Mouse (Mus musculus) lung, embryonic 15.5 days (tissue): ENCODE data around the gene Nipa1. TPM values are rescaled to one million over a fixed set of nuclear protein-coding genes. Genes with fewer than 3 reads are reported as not detected.
"Not testable (repeated sequence)": the region's sequence is repeated elsewhere in the genome, so short reads cannot be mapped to it uniquely, and the experiment has no call there.

Experiments
- ATAC-seq: fragments of 200-750 bp; cut with Nextera tagmentation; 2 replicates; pipeline ENCODE4 v1.8.0; 2017; ENCODE audit warnings: moderate number of reproducible peaks, borderline replicate concordance; ENCODE audit not compliant: low FRiP score, low TSS enrichment; ENCODE audit errors: extremely low read depth
- H3K27ac ChIP-seq: fragments of 300-500 bp; sonication (generic); 2 replicates; pipeline ENCODE4 v1.5.1; 2015; ENCODE audit warnings: moderate library complexity, mild to moderate bottlenecking, inconsistent platforms
- H3K27me3 ChIP-seq: fragments of 300-500 bp; sonication (generic); 2 replicates; pipeline ENCODE4 v1.6.1; 2015; ENCODE audit warnings: inconsistent platforms
- H3K36me3 ChIP-seq: fragments of 300-500 bp; sonication (generic); 2 replicates; pipeline ENCODE4 v1.6.1; 2015; ENCODE audit warnings: inconsistent platforms
- H3K4me1 ChIP-seq: fragments of 300-500 bp; sonication (generic); 2 replicates; pipeline ENCODE4 v1.6.1; 2015; ENCODE audit warnings: inconsistent platforms
- H3K4me2 ChIP-seq: fragments of 300-500 bp; sonication (generic); 2 replicates; pipeline ENCODE4 v1.6.1; 2015; ENCODE audit warnings: inconsistent platforms, mild to moderate bottlenecking, moderate library complexity
- H3K4me3 ChIP-seq: fragments of 300-500 bp; sonication (generic); 2 replicates; pipeline ENCODE4 v1.5.1; 2015; ENCODE audit warnings: mild to moderate bottlenecking, inconsistent platforms
- H3K9ac ChIP-seq: fragments of 300-500 bp; sonication (generic); 2 replicates; pipeline ENCODE4 v1.6.1; 2015; ENCODE audit warnings: inconsistent platforms
- H3K9me3 ChIP-seq: fragments of 300-500 bp; sonication (generic); 2 replicates; pipeline ENCODE4 v1.6.1; 2016; ENCODE audit warnings: inconsistent platforms
- WGBS: fragments of 180-500 bp; shearing (Covaris S2); methylation state at CpG from one replicate; pipeline ENCODE4 v1.1.7; 2015; 5-methylcytosine and 5-hydroxymethylcytosine counted together
- polyA plus RNA-seq: library from polyadenylated mRNA; unstranded; fragments of >200 nt; fragmentation: Nextera tagmentation; extraction: Ambion mirVana; gene quantifications from 2 replicates; pipeline ENCODE4 v1.2.1, GENCODE M21; 2015

The Nipa1 gene
- polyA plus RNA-seq, 1 experiment from 2014 or later: 7.3 TPM

DNA sequence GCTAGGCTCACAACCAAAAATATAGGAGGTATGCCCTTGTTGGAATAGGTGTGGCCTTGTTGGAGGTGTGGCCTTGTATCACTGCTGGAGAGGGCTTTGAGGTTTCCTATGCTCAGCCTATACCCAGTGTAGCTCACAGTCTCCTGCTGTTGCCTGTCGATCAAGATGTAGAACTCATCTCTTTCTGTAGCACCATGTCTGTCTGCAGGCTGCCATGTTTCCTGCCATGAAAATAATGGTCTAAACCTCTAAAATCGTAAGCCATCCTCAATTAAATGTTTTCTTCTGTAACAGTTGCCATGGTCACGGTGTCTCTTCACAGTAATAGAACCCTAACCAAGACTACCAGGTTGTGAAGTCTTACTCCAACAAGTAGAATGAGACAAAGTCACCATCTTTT, 3.8 kb upstream of the Nipa1 start:
- WGBS: 86% methylated on average over 3 of the region's 3 CpGs
- H3K9me3 ChIP-seq: no peaks in the 10 kb centered on the region
- no peak overlapping the region for H3K27ac ChIP-seq
- H3K36me3 ChIP-seq: no peaks in the 10 kb centered on the region
- no peak overlapping the region for H3K4me2 ChIP-seq
- H3K27me3 ChIP-seq: no peaks in the 10 kb centered on the region
- H3K4me1 ChIP-seq: peaks cover 4% of the 10 kb centered on the region
- no peak overlapping the region for H3K9ac ChIP-seq
- no peak for ATAC-seq
- H3K4me3 ChIP-seq: no peak overlapping the region

DNA sequence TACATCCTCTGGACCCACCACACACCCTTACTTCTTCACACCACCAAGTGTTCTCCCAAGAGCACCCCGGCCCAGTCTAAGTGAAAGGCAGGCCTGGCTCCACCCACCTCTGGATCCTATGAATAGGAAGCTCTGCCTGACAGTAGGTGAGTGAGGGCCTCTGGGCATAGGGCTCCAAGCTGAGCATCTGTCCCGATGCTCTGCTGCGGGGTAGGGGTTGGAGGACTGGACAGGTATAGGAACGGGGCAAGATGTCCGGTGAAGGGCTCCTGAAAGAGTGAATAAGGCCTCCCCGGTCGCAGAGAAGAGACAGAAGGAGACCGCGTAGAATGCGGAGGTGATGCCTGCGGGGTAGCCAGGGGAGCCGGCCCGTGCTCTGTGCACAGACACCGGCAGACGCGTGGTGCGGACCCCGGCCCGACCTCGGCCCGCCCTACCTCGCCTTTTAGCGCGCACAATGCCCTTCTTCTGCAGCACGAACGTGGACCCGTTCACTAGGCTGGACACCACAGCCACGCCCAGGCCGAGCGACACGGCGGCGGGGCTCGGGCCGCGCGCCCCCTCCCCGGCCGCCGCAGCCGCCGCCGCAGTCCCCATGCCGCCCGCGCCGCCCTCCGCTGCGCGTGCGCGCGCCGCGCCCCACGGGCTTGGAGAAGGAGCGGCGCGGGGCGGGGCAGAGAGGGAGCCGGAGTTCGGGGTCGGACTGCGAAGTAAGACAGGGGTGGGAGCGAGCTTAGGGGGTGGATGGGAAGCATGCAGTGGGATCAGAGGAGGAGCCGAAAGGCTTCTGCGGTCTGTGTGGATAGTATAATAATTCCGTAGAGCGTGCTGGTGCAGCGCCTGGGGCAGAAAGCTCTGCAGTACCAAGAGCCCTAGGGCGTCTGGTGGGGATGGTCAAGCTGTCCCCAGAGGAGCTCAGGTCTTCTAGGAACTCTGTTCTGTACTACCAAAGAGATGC, 503 bp downstream of the Nipa1 start:
- H3K4me1 ChIP-seq: peaks cover 11% of the 10 kb centered on the region
- H3K4me2 ChIP-seq: peak overlapping the region; percentile 77
- peak overlapping the region; percentile 66 for H3K27ac ChIP-seq
- no peaks in the 10 kb centered on the region for H3K36me3 ChIP-seq
- H3K4me3 ChIP-seq: peak overlapping the region; percentile 68
- peak overlapping the region; percentile 75 for H3K9ac ChIP-seq
- peak; percentile 95 for ATAC-seq
- no peaks in the 10 kb centered on the region for H3K9me3 ChIP-seq
- 2% methylated on average over 68 of the region's 71 CpGs for WGBS
- H3K27me3 ChIP-seq: no peaks in the 10 kb centered on the region

DNA sequence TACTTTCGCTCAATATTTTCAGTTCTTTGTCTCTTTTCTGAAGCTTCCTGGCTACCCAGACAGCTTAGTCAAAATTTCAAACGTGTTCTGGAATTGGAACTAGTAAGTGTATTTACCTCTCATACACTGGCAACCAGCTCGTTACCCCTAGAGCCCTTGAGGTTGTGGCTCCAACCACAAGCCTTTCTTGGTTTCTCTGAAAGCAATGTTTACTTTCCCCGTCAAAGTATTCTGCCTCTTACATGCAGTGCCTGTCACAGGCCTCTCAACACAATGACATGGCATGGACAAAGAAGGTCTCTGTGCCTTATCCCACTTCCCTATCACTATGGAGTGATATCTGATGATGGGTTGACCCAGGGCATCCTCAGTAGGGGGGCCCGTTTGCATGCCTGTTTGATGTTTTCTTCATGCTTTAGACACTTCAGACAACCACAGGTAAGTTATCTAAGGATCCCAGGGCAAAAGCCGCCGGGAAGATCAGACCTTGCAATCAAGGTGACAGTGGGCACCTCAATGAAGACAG, 1.2 kb downstream of the Nipa1 start:
- Histone ChIP-seq H3K9ac (peak overlapping the region; percentile 75), H3K27ac (0 out of 2 replicates have a peak overlapping the region, but pooled peaks have one; percentile 66), H3K4me3 (peak overlapping the region; percentile 68), H3K27me3 (no peaks in the 10 kb centered on the region), H3K4me1 (peaks cover 11% of the 10 kb centered on the region), H3K36me3 (no peaks in the 10 kb centered on the region), H3K9me3 (no peaks in the 10 kb centered on the region), H3K4me2 (peak overlapping the region; percentile 77)
- ATAC-seq: no peak
- WGBS: 35% methylated on average over 7 of the region's 7 CpGs

DNA sequence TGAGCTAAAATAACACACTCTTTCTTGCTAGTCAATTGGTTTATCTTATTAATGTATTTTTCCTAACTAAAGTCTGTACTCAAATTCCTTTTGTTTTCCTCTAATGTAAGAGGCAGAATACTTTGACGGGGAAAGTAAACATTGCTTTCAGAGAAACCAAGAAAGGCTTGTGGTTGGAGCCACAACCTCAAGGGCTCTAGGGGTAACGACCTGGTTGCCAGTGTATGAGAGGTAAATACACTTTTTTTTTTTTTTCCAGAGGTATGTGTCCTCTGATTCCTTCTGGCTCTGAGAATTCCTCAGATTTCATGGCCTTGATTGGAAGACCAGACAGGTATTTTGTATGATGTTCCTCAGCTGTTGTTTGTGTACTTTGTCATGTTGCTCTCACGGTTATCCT, 2.0 kb downstream of the Nipa1 start:
- no peaks in the 10 kb centered on the region for H3K9me3 ChIP-seq
- H3K27ac ChIP-seq: no peak overlapping the region
- no peaks in the 10 kb centered on the region for H3K36me3 ChIP-seq
- H3K4me1 ChIP-seq: peaks cover 11% of the 10 kb centered on the region
- ATAC-seq: no peak
- H3K4me3 ChIP-seq: no peak overlapping the region
- no peaks in the 10 kb centered on the region for H3K27me3 ChIP-seq
- H3K4me2 ChIP-seq: no peak overlapping the region
- no peak overlapping the region for H3K9ac ChIP-seq
- 42% methylated on average over 3 of the region's 3 CpGs for WGBS

DNA sequence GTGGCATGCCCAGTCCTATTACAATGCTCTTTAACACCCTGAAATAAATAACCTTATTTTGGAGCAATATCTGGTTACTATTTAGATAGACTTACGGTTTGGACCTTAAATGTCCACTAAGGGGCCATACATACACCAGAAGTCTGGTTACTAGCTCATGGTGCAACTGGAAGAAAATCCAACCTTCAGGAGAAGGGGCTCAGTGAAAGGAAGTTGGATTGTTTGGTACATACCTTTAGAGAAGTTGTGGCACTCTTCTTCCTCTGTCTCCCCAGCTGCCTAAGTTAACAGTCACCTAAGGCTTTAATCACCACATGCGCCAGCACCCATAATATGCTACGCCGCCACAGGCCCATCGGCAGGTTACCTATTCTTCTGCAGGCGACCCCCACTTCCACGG, 3.9 kb downstream of the Nipa1 start:
- H3K9me3 ChIP-seq: no peaks in the 10 kb centered on the region
- ATAC-seq: no peak
- no peak overlapping the region for H3K4me3 ChIP-seq
- H3K27me3 ChIP-seq: no peaks in the 10 kb centered on the region
- peaks cover 11% of the 10 kb centered on the region for H3K4me1 ChIP-seq
- no peak overlapping the region for H3K4me2 ChIP-seq
- no peak overlapping the region for H3K27ac ChIP-seq
- no peaks in the 10 kb centered on the region for H3K36me3 ChIP-seq
- 94% methylated on average over 7 of the region's 7 CpGs for WGBS
- H3K9ac ChIP-seq: no peak overlapping the region

DNA sequence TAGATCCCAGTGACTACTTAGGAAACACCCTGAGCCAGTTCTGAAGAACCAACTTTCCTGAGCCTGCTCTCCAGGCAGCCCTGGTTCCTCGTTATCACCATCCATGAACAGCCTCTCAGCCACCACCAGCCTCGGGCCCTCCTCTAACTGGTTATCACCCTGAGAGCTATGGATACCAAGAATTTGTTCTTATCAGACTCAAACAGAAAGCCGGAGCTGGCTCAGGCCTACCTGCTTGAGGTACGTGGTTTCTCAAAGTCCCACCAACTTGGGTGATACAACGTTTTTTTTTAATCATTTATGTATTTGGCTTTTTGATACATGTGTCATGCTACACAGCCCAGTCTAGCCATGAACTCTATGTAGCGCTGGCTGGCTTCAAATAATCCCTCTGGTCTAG, 4.6 kb downstream of the Nipa1 start:
- peaks cover 11% of the 10 kb centered on the region for H3K4me1 ChIP-seq
- no peak for ATAC-seq
- no peak overlapping the region for H3K27ac ChIP-seq
- no peak overlapping the region for H3K9ac ChIP-seq
- no peaks in the 10 kb centered on the region for H3K9me3 ChIP-seq
- no peak overlapping the region for H3K4me3 ChIP-seq
- no peaks in the 10 kb centered on the region for H3K36me3 ChIP-seq
- no peaks in the 10 kb centered on the region for H3K27me3 ChIP-seq
- H3K4me2 ChIP-seq: no peak overlapping the region
- WGBS: 68% methylated on average over 6 of the region's 6 CpGs

GRCm38 (mm10) chr7:56014002-56014702, 5.6 kb downstream of the Nipa1 start:
- not testable (repeated sequence) for H3K4me2 ChIP-seq, H3K9me3 ChIP-seq, H3K27me3 ChIP-seq, H3K9ac ChIP-seq, H3K36me3 ChIP-seq, H3K27ac ChIP-seq, H3K4me3 ChIP-seq, ATAC-seq
- WGBS: 74% methylated on average over 7 of the region's 18 CpGs
- peaks cover 11% of the 10 kb centered on the region for H3K4me1 ChIP-seq

- no peaks in the 10 kb centered on the region for H3K27me3 ChIP-seq
- no peak overlapping the region for H3K27ac ChIP-seq
- H3K9ac ChIP-seq: no peak overlapping the region
- H3K4me2 ChIP-seq: no peak overlapping the region
- 98% methylated on average over 14 of the region's 14 CpGs for WGBS
- H3K9me3 ChIP-seq: no peaks in the 10 kb centered on the region
- no peaks in the 10 kb centered on the region for H3K36me3 ChIP-seq
- ATAC-seq: no peak
- H3K4me1 ChIP-seq: 0 out of 2 replicates have a peak, but pooled peaks cover 5% of the 10 kb centered on the region
- H3K4me3 ChIP-seq: no peak overlapping the region
Measured at GRCm38 (mm10) chr7:56013261-56014001, 6.3 kb downstream of the Nipa1 start.

DNA sequence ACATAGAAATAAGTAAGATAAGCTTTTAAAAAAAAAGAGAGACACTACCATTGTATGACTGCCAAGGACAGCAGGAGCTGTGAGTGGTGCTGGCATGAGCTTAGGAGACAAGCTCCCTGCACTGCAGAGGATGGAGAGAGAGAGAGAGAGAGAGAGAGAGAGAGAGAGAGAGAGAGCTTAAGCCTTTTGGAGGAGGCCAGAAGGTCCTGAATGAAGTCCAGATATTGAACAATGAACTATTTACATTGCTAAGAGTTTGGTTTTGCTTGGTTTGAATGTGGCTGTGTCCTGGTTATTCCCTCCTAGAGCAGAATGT, 8.8 kb downstream of the Nipa1 start:
- no peak overlapping the region for H3K4me2 ChIP-seq
- ATAC-seq: peak; percentile 52; the same call in 1 of the 2 replicates
- H3K4me1 ChIP-seq: no peaks in the 10 kb centered on the region
- H3K27ac ChIP-seq: no peak overlapping the region
- H3K27me3 ChIP-seq: no peaks in the 10 kb centered on the region
- no peaks in the 10 kb centered on the region for H3K9me3 ChIP-seq
- H3K9ac ChIP-seq: no peak overlapping the region
- no peak overlapping the region for H3K4me3 ChIP-seq
- H3K36me3 ChIP-seq: no peaks in the 10 kb centered on the region

DNA sequence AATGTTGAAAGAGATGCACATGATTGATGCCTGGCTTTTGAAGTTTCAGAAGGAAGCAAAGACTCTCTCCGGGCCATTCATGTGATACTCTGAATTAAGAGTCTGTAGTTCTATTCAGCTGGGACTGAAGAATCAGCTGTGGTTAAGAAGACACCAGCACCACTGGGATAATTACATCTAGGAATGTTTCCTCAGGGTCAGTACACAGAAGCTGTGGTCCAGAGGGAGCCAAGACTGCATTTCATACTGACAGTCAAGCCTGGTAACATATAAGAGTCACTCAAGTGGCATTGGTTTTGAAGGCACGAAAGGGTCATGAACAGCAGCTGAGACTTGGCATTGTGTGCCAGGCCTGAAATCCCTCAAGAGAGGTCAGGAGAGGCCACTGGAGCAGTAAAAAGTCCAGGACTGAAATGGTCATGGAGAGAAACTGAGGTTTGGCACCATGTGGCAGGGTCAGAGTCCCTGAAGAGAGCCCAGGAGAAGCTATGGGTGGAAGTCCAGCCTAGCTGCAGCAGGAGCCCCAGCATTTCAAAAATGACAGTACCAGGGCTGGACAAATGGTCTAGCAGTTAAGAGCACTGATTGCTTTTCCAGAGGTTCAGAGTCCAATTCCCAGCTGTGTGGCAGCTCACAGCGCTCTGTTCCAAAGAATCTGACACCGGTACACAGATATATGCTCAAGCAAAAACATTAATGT, 9.3 kb downstream of the Nipa1 start:
- Histone ChIP-seq H3K27ac (no peak overlapping the region), H3K36me3 (no peaks in the 10 kb centered on the region), H3K4me2 (no peak overlapping the region), H3K9me3 (no peaks in the 10 kb centered on the region), H3K4me3 (no peak overlapping the region), H3K9ac (no peak overlapping the region), H3K27me3 (no peaks in the 10 kb centered on the region), H3K4me1 (no peaks in the 10 kb centered on the region)
- 64% methylated on average over 4 of the region's 4 CpGs for WGBS
- ATAC-seq: peak; percentile 19; the same call in 1 of the 2 replicates

DNA sequence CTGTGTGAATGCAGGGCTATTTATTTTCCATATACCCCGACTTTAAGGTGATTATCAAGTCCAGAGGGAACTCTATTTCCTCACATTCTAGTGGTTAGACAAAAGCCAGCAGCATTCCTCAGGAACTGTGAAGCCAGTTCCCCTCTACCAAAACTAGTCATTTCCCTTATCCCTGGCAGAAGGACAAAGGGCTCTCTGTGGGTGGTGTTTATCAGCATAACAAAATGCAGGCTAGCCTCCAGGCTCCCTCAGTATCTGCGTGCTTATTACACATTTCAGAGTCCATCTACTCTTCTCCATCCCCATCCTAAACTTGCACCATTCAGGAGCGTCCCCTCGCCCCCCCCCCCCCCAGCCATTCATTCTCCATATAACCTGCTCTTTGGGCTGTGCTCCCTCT, 20.8 kb downstream of the Nipa1 start:
- no peaks in the 10 kb centered on the region for H3K27me3 ChIP-seq
- ATAC-seq: no peak
- no peak overlapping the region for H3K9ac ChIP-seq
- H3K4me3 ChIP-seq: no peak overlapping the region
- H3K27ac ChIP-seq: no peak overlapping the region
- no peaks in the 10 kb centered on the region for H3K36me3 ChIP-seq
- H3K4me2 ChIP-seq: no peak overlapping the region
- H3K9me3 ChIP-seq: no peaks in the 10 kb centered on the region
- 22% methylated on average over 3 of the region's 4 CpGs for WGBS
- no peaks in the 10 kb centered on the region for H3K4me1 ChIP-seq
